ENCODE assay signal across 8 mouse cellular contexts in genomic region chr10:95513768-95514556, GRCm38 (mm10). TPM values are rescaled to one million over a fixed set of nuclear protein-coding genes. Genes with fewer than 3 reads are reported as not detected.
A peak's percentile ranks its signal among the peaks of the same experiment; 100 is the strongest.
DNase-seq lines count a peak whose midpoint lies in the region; ATAC-seq lines count a peak whose summit lies in the region.

No protein-coding gene starts in this region.

- peak overlapping the region; percentile 67 for H3K4me2 ChIP-seq in heart, embryonic 11.5 days
- H3K4me2 ChIP-seq in hindbrain, embryonic 12.5 days (replicated peaks): peak overlapping the region; percentile 55
- H3K4me2 ChIP-seq in midbrain, embryonic 11.5 days: peak overlapping the region; percentile 63

- 33% methylated on average over 15 of the region's 15 CpGs for WGBS in heart, embryonic 11.5 days (ENCODE audit: insufficient replicate concordance)
- 36% methylated on average over 15 of the region's 15 CpGs for WGBS in hindbrain, embryonic 12.5 days
- 30% methylated on average over 15 of the region's 15 CpGs for WGBS in midbrain, embryonic 11.5 days

- ATAC-seq in heart, embryonic 11.5 days (replicated peaks; ENCODE audit: insufficient number of reproducible peaks, low FRiP score, low TSS enrichment): no peak
- ATAC-seq in hindbrain, embryonic 12.5 days (ENCODE audit: low FRiP score): peak; percentile 21
- peak; percentile 15 for ATAC-seq in midbrain, embryonic 11.5 days (ENCODE audit: low FRiP score)

- no peaks in the 10 kb centered on the region for H3K27me3 ChIP-seq in heart, embryonic 11.5 days (ENCODE audit: control insufficient read depth, insufficient read depth, low read length)
- no peaks in the 10 kb centered on the region for H3K27me3 ChIP-seq in hindbrain, embryonic 12.5 days
- no peaks in the 10 kb centered on the region for H3K27me3 ChIP-seq in midbrain, embryonic 11.5 days (ENCODE audit: control insufficient read depth, insufficient read depth, low read length)

- no peaks in the 10 kb centered on the region for H3K36me3 ChIP-seq in heart, embryonic 11.5 days (ENCODE audit: control insufficient read depth, insufficient read depth, low read length)
- H3K36me3 ChIP-seq in hindbrain, embryonic 12.5 days: no peaks in the 10 kb centered on the region
- no peaks in the 10 kb centered on the region for H3K36me3 ChIP-seq in midbrain, embryonic 11.5 days (ENCODE audit: control insufficient read depth, insufficient read depth, low read length)

- H3K4me3 ChIP-seq in heart, embryonic 11.5 days (ENCODE audit: low read depth, low read length): peak overlapping the region; percentile 99
- H3K4me3 ChIP-seq in brown adipose tissue, adult 24 weeks (ENCODE audit: insufficient read depth, low read depth, low read length): peak overlapping the region; percentile 60
- H3K4me3 ChIP-seq in hindbrain, embryonic 12.5 days: peak overlapping the region; percentile 96
- peak overlapping the region; percentile 96 for H3K4me3 ChIP-seq in midbrain, embryonic 11.5 days (ENCODE audit: low read depth, low read length)

- H3K9ac ChIP-seq in heart, embryonic 11.5 days (ENCODE audit: low read depth, low read length): peak overlapping the region; percentile 99
- H3K9ac ChIP-seq in hindbrain, embryonic 12.5 days: peak overlapping the region; percentile 96
- peak overlapping the region; percentile 95 for H3K9ac ChIP-seq in midbrain, embryonic 11.5 days (ENCODE audit: low read length)

- no peak for DNase-seq in heart, postnatal 36 days
- peak; percentile 8 to 15 for DNase-seq in B cell, adult 2 months
- peak; percentile 92 for DNase-seq in midbrain, embryonic 11.5 days (ENCODE audit: low spot score, missing footprints)
- no peak for DNase-seq in gastrocnemius, postnatal 10 days
- no peak for DNase-seq in layer of hippocampus, postnatal 25 days (ENCODE audit: extremely low spot score in 1 of 2, low spot score in 1 of 2)

- no peaks in the 10 kb centered on the region for H3K9me3 ChIP-seq in heart, embryonic 11.5 days (replicated peaks; ENCODE audit: control insufficient read depth, low read length)
- no peaks in the 10 kb centered on the region for H3K9me3 ChIP-seq in hindbrain, embryonic 12.5 days (replicated peaks)
- no peaks in the 10 kb centered on the region for H3K9me3 ChIP-seq in midbrain, embryonic 11.5 days (ENCODE audit: control insufficient read depth, low read length)

- peak overlapping the region; percentile 98 for H3K27ac ChIP-seq in heart, embryonic 11.5 days (ENCODE audit: low read depth, low read length)
- peak overlapping the region; percentile 43 for H3K27ac ChIP-seq in brown adipose tissue, adult 24 weeks (replicated peaks; ENCODE audit: low read depth, low read length)
- peak overlapping the region; percentile 97 for H3K27ac ChIP-seq in hindbrain, embryonic 12.5 days
- H3K27ac ChIP-seq in midbrain, embryonic 11.5 days (ENCODE audit: low read depth, low read length): peak overlapping the region; percentile 95

- peaks cover 8% of the 10 kb centered on the region; the same call in 1 of the 2 replicates for H3K4me1 ChIP-seq in heart, embryonic 11.5 days (ENCODE audit: control insufficient read depth, insufficient read depth, low read length)
- peaks cover 8% of the 10 kb centered on the region; the same call in 1 of the 2 replicates for H3K4me1 ChIP-seq in brown adipose tissue, adult 24 weeks (ENCODE audit: control insufficient read depth, insufficient read depth, insufficient read length, low read length)
- peaks cover 15% of the 10 kb centered on the region for H3K4me1 ChIP-seq in hindbrain, embryonic 12.5 days
- H3K4me1 ChIP-seq in midbrain, embryonic 11.5 days (ENCODE audit: control insufficient read depth, insufficient read depth, low read length): peaks cover 6% of the 10 kb centered on the region

- intact Hi-C loops in heart, postnatal 36 days (cut with DNase I): no loop called here

RNA-seq across cellular contexts. Expression of gene Ube2n, which starts 1.0 kb away (rescaled TPM):
- 319 and 322 TPM in 2 replicates for polyA plus RNA-seq in heart, embryonic 11.5 days (2014; fragmentation: Nextera tagmentation; extraction: Ambion mirVana)
- total RNA-seq in heart, postnatal 36 days (2021): 10 to 100 TPM; 88.0 to 92.7 TPM
- 99.2 and 117 TPM in 2 replicates for polyA plus RNA-seq in brown adipose tissue, adult 24 weeks (2012; ENCODE audit: insufficient read depth, insufficient read length, missing spikeins)
- 367 and 390 TPM in 2 replicates for polyA plus RNA-seq in hindbrain, embryonic 12.5 days (2016; fragmentation: Nextera tagmentation; extraction: Ambion mirVana)
- 518 and 522 TPM in 2 replicates for polyA plus RNA-seq in midbrain, embryonic 11.5 days (2014; fragmentation: Nextera tagmentation; extraction: Ambion mirVana)
- 100 to 1,000 TPM; 111 to 139 TPM for total RNA-seq in gastrocnemius, postnatal 10 days (2021)
- 100 to 1,000 TPM; 186 to 197 TPM for total RNA-seq in layer of hippocampus, postnatal 25 days (2021)

RNA-seq across cellular contexts. Expression of gene Mrpl42, which starts 12.2 kb away (rescaled TPM):
- 518 and 543 TPM in 2 replicates for polyA plus RNA-seq in heart, embryonic 11.5 days (2014; fragmentation: Nextera tagmentation; extraction: Ambion mirVana)
- 100 to 1,000 TPM; 436 to 467 TPM for total RNA-seq in heart, postnatal 36 days (2021)
- polyA plus RNA-seq in brown adipose tissue, adult 24 weeks (2012; ENCODE audit: insufficient read depth, insufficient read length, missing spikeins): 749 and 770 TPM in 2 replicates
- 246 and 265 TPM in 2 replicates for polyA plus RNA-seq in hindbrain, embryonic 12.5 days (2016; fragmentation: Nextera tagmentation; extraction: Ambion mirVana)
- 316 and 343 TPM in 2 replicates for polyA plus RNA-seq in midbrain, embryonic 11.5 days (2014; fragmentation: Nextera tagmentation; extraction: Ambion mirVana)
- 100 to 1,000 TPM; 222 to 273 TPM for total RNA-seq in gastrocnemius, postnatal 10 days (2021)
- 10 to 100 TPM; 77.2 to 77.9 TPM for total RNA-seq in layer of hippocampus, postnatal 25 days (2021)

RNA-seq across cellular contexts. Expression of gene Nudt4, which starts 50.0 kb away (rescaled TPM):
- polyA plus RNA-seq in heart, embryonic 11.5 days (2014; fragmentation: Nextera tagmentation; extraction: Ambion mirVana): 134 and 147 TPM in 2 replicates
- total RNA-seq in heart, postnatal 36 days (2021): 100 to 1,000 TPM; 245 to 277 TPM
- 168 and 234 TPM in 2 replicates for polyA plus RNA-seq in brown adipose tissue, adult 24 weeks (2012; ENCODE audit: insufficient read depth, insufficient read length, missing spikeins)
- 123 and 126 TPM in 2 replicates for polyA plus RNA-seq in hindbrain, embryonic 12.5 days (2016; fragmentation: Nextera tagmentation; extraction: Ambion mirVana)
- polyA plus RNA-seq in midbrain, embryonic 11.5 days (2014; fragmentation: Nextera tagmentation; extraction: Ambion mirVana): 141 and 148 TPM in 2 replicates
- 100 to 1,000 TPM; 212 to 218 TPM for total RNA-seq in gastrocnemius, postnatal 10 days (2021)
- 10 to 100 TPM; 84.4 to 90.5 TPM for total RNA-seq in layer of hippocampus, postnatal 25 days (2021)

Comparison
In these comparisons a context has a peak if more than half of its experiments do, and no peak if none do; other contexts are left out.
1. H3K27ac ChIP-seq: peak in every context shown above with its lines; median percentile 98 in heart, embryonic 11.5 days; 97 in hindbrain, embryonic 12.5 days; 95 in midbrain, embryonic 11.5 days; 43 in brown adipose tissue, adult 24 weeks.
2. DNase-seq: peak in B cell, adult 2 months (2 of 2) and midbrain, embryonic 11.5 days (single experiment); none in heart, postnatal 36 days (0 of 2), gastrocnemius, postnatal 10 days (single experiment) and layer of hippocampus, postnatal 25 days (0 of 2).
3. Peak in every context shown above with its lines, with median percentiles within 50 percentile points of each other: H3K4me2 ChIP-seq, H3K4me3 ChIP-seq and H3K9ac ChIP-seq.